Mouse (Mus musculus) layer of hippocampus, adult 11-12 months (tissue): ENCODE data around the gene Gemin7.
A peak's percentile ranks its signal among the peaks of the same experiment; 100 is the strongest.
"Not testable (repeated sequence)": the region's sequence is repeated elsewhere in the genome, so short reads cannot be mapped to it uniquely, and the experiment has no call there.

Source experiments
- DNase-seq: peaks from one replicate; pipeline ENCODE4 v3.0.0; 2022; ENCODE audit warnings: low spot score

The Gemin7 gene

DNA sequence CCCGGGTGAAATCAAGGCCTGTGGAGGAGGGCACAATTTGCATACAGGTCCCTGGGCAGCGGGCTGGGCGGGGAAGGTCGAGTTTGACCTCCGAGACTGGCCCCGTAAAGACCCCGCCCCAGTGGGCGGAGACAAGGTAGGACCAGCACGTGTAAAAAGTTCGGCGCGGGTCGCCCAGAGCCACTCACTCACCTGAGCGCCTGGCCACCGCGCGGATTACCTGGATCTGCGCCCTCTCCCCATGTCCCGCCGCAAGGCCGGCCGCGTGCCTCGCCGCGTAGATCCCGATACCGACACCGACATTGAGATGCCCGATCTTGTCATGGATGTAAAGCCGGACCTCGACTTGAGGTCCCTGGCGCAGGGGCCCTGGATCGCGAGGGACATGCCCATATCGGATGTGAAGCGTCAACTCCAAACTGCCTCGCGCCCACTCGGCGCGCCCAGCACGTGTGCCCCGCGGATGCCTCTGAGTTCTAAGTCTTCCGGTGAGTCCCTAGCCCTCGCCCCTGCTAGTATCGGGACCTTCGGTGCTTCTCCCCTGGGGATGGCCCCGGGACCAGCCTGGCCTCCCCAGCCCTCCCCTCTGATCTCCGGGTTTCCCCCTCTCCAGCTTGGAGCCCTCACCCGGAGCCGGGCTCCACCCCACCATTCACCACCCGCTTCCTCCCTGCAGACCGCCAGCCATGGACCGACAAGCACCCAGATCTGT, at the start of gene Gemin7, which contains the start of gene Zfp296:
TSS of gene Gemin7 (minus strand) at position 455 of the 712 bp plus-strand sequence.
TSS of gene Zfp296 (plus strand) at position 147 of the 712 bp plus-strand sequence.
- no peak for DNase-seq

DNA sequence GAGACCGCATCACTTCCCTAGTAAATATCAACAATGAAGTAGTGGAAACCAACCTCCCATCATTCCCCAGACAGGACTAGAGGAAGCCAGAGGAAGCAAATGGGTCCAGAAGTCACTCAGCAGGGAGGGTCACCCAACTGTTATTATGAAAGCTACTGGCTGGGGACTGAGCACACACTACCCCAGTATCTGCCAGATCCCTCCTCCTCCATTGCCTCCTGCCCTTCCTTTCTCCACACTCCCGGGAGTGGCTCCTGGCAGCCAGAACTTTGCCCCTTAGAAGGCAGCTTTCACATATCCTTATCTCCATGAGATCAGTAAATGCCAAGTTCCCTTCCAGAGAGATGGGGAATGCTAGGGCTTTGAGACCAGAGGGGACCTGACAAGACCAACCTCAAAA, 46.0 kb upstream of the Gemin7 start:
- no peak for DNase-seq

DNA sequence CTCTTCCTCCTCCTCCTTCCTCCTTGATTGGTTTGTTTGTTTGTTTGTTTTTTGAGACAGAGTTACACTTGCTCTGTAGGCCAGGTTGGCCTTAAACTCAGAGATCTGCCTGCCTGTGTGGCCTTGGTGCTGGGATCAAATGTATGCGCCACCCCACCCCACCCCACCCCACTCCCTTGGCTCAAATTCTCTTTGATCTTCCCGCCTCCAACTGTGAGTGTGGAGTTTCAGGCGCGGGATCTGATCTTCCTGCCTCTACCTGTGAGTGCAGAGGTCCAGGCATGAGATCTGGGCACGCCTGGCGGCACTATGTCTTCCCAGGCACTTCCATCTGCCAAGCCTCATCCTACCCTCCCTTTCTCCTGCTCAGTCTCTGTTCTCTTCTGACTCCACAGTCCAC, 44.8 kb upstream of the Gemin7 start:
- DNase-seq: no peak

DNA sequence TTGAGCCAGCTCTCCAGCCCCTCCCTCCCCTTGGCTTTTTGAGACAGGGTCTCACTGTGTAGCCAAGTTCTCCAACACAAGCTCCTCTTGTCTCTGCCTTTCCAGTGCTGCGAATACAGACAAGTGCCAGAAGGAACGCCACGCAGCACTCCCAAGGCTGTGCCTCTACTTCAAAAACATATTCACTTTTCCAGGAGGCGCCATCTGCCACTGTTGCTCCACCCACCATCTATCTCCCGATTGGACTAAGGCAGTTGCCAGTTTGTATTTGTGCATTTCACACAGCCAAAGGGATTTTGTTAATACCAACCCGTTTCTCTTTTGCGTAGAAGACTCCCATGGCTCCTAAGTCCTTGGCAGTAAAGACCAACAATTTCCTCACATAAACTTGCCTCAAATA, 43.4 kb upstream of the Gemin7 start:
- DNase-seq: peak; percentile 68

GRCm38 (mm10) chr7:19619004-19619801, 41.8 kb upstream of the Gemin7 start:
- DNase-seq: peak; percentile 88

GRCm38 (mm10) chr7:19615036-19615577, 37.7 kb upstream of the Gemin7 start:
- no peak for DNase-seq

DNA sequence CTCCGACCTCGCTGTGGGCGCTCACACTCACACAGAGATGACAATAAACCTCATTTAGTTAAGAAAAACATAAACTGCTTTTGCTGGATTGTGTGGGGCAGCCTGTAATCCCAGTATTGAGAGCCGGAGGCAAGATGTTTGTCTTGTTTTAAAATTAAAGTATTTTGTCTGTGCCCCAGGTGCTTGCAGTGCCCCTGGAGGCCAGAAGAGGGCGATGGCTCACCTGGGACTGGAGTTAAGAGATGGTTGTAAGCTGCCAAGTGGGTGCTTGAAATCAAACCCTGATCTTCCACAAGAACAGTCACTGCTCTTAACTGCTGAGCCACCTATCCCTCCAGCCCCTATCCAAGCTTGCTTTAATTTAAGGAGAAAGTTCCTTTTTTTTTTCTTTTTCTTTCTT, 33.6 kb upstream of the Gemin7 start:
- DNase-seq: no peak

DNA sequence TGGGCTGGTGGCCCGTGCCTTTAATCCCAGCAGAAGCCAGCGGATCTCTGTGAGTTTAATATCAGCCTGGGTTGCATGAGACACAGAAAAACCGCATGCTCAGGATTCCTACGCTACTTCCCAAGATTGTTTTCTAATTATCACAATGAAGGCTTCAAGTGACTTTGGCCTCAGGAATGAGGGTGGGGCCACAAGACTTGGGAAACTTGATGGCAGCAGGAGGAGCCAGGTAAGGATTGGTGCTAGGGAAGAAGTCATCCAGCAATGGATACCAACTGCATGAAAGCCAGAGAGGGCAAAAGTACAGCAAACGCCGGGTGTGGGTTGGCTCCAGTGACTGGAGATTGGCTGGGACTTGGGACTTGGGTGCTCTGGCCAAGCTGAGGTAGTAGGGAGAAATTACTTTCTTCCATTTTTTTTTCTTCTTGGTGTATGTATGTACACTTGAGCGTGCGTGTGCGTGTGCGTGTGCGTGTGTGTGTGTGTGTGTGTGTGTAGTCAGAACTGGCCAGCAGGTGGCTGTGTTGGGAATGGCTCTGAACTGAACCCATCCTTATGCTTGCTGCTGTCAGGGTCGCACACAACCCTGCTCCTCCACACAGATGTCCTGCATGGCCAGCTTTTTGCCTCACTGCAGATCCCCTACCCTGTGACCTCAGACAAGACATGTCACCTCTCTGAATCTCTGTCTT, 32.4 kb upstream of the Gemin7 start:
- no peak for DNase-seq

DNA sequence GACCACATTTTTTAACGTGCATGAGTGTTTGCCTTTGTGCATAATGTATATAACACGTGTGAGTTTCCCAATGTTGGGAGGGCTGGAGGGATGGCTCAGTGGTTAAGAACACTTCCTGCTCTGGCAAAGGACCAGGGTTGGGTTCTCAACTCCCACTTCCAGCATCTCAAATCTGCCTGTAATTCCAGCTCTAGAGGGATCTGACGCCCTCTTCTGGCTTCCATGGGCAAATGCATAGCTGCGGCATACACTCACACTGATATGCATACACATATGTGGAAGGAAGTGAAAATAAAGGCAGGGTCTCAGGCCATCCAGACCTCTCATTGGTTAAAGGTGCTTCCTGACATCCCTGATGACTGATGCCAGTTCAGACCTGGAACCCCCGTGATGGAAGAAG, 29.9 kb upstream of the Gemin7 start:
- no peak for DNase-seq

GRCm38 (mm10) chr7:19604606-19605214, 27.3 kb upstream of the Gemin7 start:
- DNase-seq: not testable (repeated sequence)

DNA sequence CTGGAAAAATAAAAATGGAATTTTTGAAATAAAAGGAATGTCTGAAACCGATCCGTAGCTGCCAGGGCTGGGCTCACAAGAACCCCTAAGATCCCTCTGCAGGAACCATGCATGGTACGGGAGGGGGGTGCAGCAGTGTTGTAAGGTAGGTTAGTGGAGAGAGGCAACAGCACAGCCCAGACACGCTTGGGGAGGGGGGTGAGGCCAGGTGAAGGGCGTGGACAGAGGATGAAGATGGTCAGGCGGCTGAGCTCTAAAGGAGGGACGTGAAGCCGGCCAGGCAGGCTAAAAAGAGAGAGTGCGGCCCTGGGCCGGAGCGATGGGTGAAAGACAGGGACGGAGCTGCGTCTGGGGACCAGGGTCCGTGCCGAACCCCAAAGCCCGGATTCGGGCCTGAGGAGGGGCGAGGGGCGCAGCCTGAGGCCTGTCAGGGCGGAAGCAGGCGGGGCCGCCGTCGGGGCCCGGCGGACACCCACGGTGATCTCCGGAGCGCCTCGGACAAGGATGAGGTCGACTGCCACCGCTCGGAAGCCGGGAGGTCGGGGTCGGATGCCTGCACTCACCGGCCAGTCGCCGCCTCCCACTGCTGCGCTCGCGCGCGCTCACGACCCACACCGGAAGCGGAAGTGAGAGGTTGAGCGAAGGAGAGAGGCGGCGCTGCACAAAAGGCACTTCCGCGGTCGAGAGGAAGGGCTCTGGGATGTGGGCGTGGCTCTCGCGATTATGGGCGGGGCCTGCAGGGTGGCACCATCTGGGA, 26.6 kb upstream of the Gemin7 start, which contains the start of gene Clasrp:
TSS of gene Clasrp (minus strand) at position 638 of the 757 bp plus-strand sequence.
- peak; percentile 95 for DNase-seq

GRCm38 (mm10) chr7:19603055-19603454, 25.7 kb upstream of the Gemin7 start:
- DNase-seq: no peak

GRCm38 (mm10) chr7:19600562-19600961, 23.2 kb upstream of the Gemin7 start:
- DNase-seq: peak; percentile 75

DNA sequence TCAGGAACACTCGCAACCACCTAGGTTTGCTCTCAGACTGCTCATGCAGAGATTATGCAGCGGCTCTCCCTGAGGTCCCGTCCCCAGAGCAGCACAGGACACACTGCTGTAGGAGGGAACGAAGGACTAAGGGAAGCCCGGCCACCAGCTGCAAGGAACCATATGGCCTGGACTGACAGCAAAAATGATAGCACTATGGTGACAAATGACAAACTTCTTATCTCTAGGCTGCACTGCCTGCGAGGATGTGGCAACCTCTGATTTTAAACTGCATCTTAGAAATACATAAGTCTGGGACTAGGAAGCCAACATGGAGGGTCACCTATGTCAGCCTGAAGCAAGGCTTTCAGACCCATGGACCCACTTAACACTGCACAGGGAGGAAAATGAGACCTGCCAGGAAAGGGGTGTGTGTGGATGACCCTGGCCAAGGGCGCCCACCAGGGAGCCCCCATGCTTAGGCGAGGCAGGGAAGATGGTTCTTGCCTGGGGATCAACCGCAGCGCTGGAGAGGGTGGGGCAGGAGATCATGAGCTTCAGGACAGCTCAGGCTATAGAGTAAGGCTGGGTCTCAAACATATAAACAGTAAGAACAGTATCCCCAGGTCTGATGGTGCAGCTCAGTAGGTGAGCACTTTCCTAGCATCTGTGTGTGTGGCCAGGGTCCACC, 15.8 kb upstream of the Gemin7 start:
- DNase-seq: no peak

DNA sequence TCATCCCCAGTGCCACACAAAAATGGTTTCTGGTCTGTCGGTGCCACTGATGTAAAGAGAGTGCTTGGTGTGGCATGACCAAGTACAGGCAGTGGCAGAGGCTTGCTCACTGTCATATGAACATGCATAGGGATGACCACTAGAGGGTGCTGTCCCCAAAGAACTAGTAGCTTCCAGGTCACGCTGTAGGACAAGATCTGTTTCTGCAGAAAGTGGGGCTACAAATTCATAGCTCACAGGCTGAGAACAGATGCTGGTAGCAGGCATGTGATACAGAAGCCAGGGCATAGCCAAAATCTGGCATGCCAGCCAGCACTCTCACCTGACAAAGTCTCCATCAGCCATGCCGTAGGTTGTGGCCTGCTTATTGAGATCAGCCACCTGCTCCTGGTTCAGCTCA, 12.5 kb upstream of the Gemin7 start:
- DNase-seq: peak; percentile 85

DNA sequence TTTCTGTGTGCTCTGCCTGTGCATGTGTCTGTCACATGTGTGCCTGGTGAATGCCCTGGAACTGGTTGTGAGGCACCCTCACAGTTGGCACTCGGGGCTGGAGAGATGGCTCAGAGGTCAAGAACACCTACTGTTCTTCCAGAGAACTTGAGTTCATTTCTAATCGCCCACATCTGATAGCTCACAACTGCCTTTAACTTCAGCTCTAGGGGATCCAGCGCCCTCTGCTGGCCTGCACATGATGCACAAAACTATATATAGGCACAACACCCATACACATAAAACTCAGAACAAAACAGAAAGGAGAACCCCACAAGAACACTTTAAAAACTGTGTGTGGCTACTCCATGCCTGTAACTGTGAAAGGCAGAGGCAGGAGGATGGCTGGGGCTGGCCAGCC, 11.8 kb upstream of the Gemin7 start:
- peak; percentile 55 for DNase-seq

GRCm38 (mm10) chr7:19586269-19586668, 8.9 kb upstream of the Gemin7 start:
- DNase-seq: no peak

DNA sequence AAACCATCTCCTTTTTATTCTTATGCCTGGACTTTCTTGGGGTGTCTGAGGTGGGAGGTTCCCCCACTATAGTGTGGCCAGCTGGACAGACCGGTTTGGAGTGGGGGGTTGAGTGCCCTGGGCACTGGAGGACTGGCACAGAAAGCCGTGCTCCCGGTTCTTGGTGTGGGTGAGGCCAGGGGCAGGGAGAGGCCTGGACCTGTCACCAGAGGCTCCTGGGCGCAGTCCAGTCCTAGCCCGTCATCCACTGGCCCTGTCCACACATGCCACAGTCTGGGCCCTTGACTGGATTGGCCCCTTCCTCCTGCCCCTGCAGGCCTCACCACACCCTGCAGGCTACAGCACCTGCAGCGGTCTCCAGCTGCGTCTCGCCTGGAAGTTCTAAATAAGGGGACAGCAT, 3.2 kb upstream of the Gemin7 start:
- no peak for DNase-seq

DNA sequence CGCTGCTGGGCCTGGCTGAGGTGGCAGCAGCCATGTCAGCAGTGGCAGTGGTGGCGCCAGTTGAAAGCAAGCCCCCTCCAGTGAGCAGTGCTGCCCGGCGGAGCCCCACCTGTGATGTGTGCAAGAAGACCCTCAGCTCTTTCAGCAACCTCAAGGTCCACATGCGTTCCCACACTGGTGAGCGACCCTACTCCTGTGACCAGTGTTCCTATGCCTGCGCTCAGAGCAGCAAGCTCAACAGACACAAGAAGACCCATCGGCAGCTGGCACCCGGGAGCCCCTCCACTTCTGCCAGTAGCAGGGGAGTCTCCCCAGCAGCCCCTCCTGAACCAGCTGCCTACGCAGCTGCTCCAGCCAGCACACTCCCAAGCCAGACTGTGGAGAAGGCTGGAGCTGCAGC, 2.4 kb upstream of the Gemin7 start:
- DNase-seq: no peak

DNA sequence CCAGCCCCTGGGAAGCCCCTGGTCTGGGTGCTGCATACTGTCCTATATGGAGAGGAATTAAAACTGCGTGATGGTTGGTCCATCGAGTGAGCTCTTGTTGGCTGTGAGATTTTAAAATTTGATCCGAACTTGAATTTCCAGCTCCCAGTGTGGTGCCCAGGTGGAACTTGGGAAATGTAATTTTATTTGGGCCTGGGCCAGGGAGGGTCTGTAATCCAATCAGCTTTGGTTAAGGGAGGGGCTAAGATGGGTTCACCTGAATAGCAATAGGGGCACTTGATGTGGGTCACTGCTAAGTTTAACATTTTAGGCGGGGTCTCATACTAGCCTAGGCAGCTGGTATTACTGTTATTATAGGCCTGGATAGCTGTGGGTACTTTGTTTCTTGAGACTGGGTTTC, 1.0 kb upstream of the Gemin7 start:
- DNase-seq: no peak
